Mouse (Mus musculus) CH12.LX (cell line): ENCODE measurements around the gene Hpca.

Experiments
- CTCF ChIP-seq, 2 experiments: IDR thresholded peaks in 1 of 2; conservative IDR thresholded peaks in 1 of 2; 2 replicates each; pipeline ENCODE4 v1.5.1; 2011 to 2012; ENCODE audit warnings: low read depth in 2 of 2, low read length in 2 of 2, improper control_type of control experiment in 1 of 2, inconsistent platforms in 1 of 2, mild to moderate bottlenecking in 1 of 2, moderate library complexity in 1 of 2
- ZMIZ1 ChIP-seq: IDR thresholded peaks from 2 replicates; pipeline ENCODE4 v1.6.1; 2012; ENCODE audit warnings: low read depth, mild to moderate bottlenecking, inconsistent platforms, low read length, improper control_type of control experiment

- TF ChIP-seq ZMIZ1 (no peak), CTCF (conservative IDR thresholded peaks at IDR 0.05 in 1 of 2, IDR thresholded peaks at IDR 0.05 in 1 of 2; ENCODE audit: low read depth in 2 of 2, low read length in 2 of 2) (no peak)
Measured at GRCm38 (mm10) chr4:129068848-129069247, 53.0 kb downstream of the Hpca start.
